Mouse (Mus musculus) urinary bladder, postnatal 10 days (tissue): ENCODE results near the gene Adamtsl1.

Experiments used
- DNase-seq: peaks from one replicate; pipeline ENCODE4 v3.0.0; 2022; ENCODE audit warnings: low spot score

Gene Adamtsl1

GRCm38 (mm10) chr4:86053487-86054237 is 539.7 kb downstream of the Adamtsl1 start:
- no peak for DNase-seq

- DNase-seq = no peak
These were observed 546.6 kb downstream of the Adamtsl1 start for GRCm38 (mm10) chr4:86060614-86061013.

GRCm38 (mm10) chr4:86068376-86068775 is 554.4 kb downstream of the Adamtsl1 start:
- no peak for DNase-seq

GRCm38 (mm10) chr4:86068875-86069718 is 555.1 kb downstream of the Adamtsl1 start:
- DNase-seq = no peak

- DNase-seq = no peak
These were observed 560.9 kb downstream of the Adamtsl1 start for GRCm38 (mm10) chr4:86074871-86075270.

GRCm38 (mm10) chr4:86077355-86077754 is 563.4 kb downstream of the Adamtsl1 start:
- DNase-seq = no peak

GRCm38 (mm10) chr4:86077854-86078253 is 563.9 kb downstream of the Adamtsl1 start:
- no peak for DNase-seq

GRCm38 (mm10) chr4:86087508-86087907 is 573.5 kb downstream of the Adamtsl1 start:
- no peak for DNase-seq

- DNase-seq = no peak
These were observed 589.2 kb downstream of the Adamtsl1 start for GRCm38 (mm10) chr4:86103207-86103606.

GRCm38 (mm10) chr4:86108325-86108724 is 594.4 kb downstream of the Adamtsl1 start:
- DNase-seq = no peak

- DNase-seq = no peak
These were observed 605.1 kb downstream of the Adamtsl1 start for GRCm38 (mm10) chr4:86119067-86119466.

- no peak for DNase-seq
These were observed 608.5 kb downstream of the Adamtsl1 start for GRCm38 (mm10) chr4:86122431-86122830.

- DNase-seq = no peak
These were observed 610.4 kb downstream of the Adamtsl1 start for GRCm38 (mm10) chr4:86124374-86124773.

GRCm38 (mm10) chr4:86126636-86127035 is 612.7 kb downstream of the Adamtsl1 start:
- DNase-seq = no peak

GRCm38 (mm10) chr4:86158551-86158950 is 644.6 kb downstream of the Adamtsl1 start:
- no peak for DNase-seq

GRCm38 (mm10) chr4:86159362-86159761 is 645.4 kb downstream of the Adamtsl1 start:
- DNase-seq = no peak

GRCm38 (mm10) chr4:86170763-86171162 is 656.8 kb downstream of the Adamtsl1 start:
- no peak for DNase-seq

GRCm38 (mm10) chr4:86171461-86171860 is 657.5 kb downstream of the Adamtsl1 start:
- no peak for DNase-seq

- no peak for DNase-seq
These were observed 663.5 kb downstream of the Adamtsl1 start for GRCm38 (mm10) chr4:86177471-86177870.

GRCm38 (mm10) chr4:86178116-86178515 is 664.1 kb downstream of the Adamtsl1 start:
- DNase-seq = no peak

- no peak for DNase-seq
These were observed 669.8 kb downstream of the Adamtsl1 start for GRCm38 (mm10) chr4:86183701-86184173.

- DNase-seq = no peak
These were observed 675.9 kb downstream of the Adamtsl1 start for GRCm38 (mm10) chr4:86189853-86190252.

GRCm38 (mm10) chr4:86191195-86191594 is 677.2 kb downstream of the Adamtsl1 start:
- no peak for DNase-seq
